Mouse (Mus musculus): ENCODE data around the gene Tbc1d8b. TPM values are rescaled to one million over a fixed set of nuclear protein-coding genes. Genes with fewer than 3 reads are reported as not detected.
A peak's percentile ranks its signal among the peaks of the same experiment; 100 is the strongest.

Tbc1d8b gene
- polyA plus RNA-seq, 2 experiments from 2014 or later, result 4.5 TPM

- no peak for ATAC-seq
Observed at GRCm38 (mm10) chrX:139780988-139781387, 96.2 kb downstream of the Tbc1d8b start.

GRCm38 (mm10) chrX:139781563-139781962 lies 96.8 kb downstream of the Tbc1d8b start:
- ATAC-seq, result no peak

GRCm38 (mm10) chrX:139782278-139783044 lies 97.7 kb downstream of the Tbc1d8b start, which contains the start of gene Ripply1:
Ripply1 (minus strand) TSS chrX:139782353.
- ATAC-seq, result no peak

GRCm38 (mm10) chrX:139783045-139783422 lies 98.2 kb downstream of the Tbc1d8b start:
- ATAC-seq, result no peak

- ATAC-seq, result no peak
Observed at GRCm38 (mm10) chrX:139785764-139786163, 101.0 kb downstream of the Tbc1d8b start.

- ATAC-seq, result no peak
Observed at GRCm38 (mm10) chrX:139794072-139794845, 109.5 kb downstream of the Tbc1d8b start.

- ATAC-seq, result no peak
Observed at GRCm38 (mm10) chrX:139796037-139796436, 111.2 kb downstream of the Tbc1d8b start.

- ATAC-seq, result peak; percentile 85
Observed at GRCm38 (mm10) chrX:139797875-139798274, 113.1 kb downstream of the Tbc1d8b start.

- no peak for ATAC-seq
Observed at GRCm38 (mm10) chrX:139799953-139800352, 115.2 kb downstream of the Tbc1d8b start.

GRCm38 (mm10) chrX:139800406-139800878 lies 115.6 kb downstream of the Tbc1d8b start, which contains the start of gene Cldn2:
Cldn2 (plus strand) TSS chrX:139800828.
- no peak for ATAC-seq

Other genes with a start within 250 kb of the Tbc1d8b start
- not detected for gene D330045A20Rik, start 204.6 kb upstream of the Tbc1d8b start, polyA plus RNA-seq (2017; shearing (Covaris generic))
- under 1 TPM; 0.41 to 0.46 TPM for gene Rnf128, start 121.7 kb upstream of the Tbc1d8b start, polyA plus RNA-seq (2017; shearing (Covaris generic))
- gene Gm15013, start 29.5 kb downstream of the Tbc1d8b start, polyA plus RNA-seq (2017; shearing (Covaris generic)), result 1 to 10 TPM in 1 of 2 experiments, under 1 TPM in 1; 0.70 to 1.8 TPM
- gene Ripply1, start 97.4 kb downstream of the Tbc1d8b start, polyA plus RNA-seq (2017; shearing (Covaris generic)), result not detected
- not detected for gene Cldn2, start 115.8 kb downstream of the Tbc1d8b start, polyA plus RNA-seq (2017; shearing (Covaris generic))
- under 1 TPM in 1 of 2 experiments, not detected in 1; 0.20 TPM for gene Morc4, start 186.7 kb downstream of the Tbc1d8b start, polyA plus RNA-seq (2017; shearing (Covaris generic))